Mouse (Mus musculus): ENCODE measurements around the gene Gm49342. TPM values are rescaled to one million over a fixed set of nuclear protein-coding genes. Genes with fewer than 3 reads are reported as not detected.

Gene Gm49342
- total RNA-seq, 1 experiment from 2014 or later, result 69.8 TPM

- ATAC-seq (replicated peaks in 1 of 2; ENCODE audit: insufficient read depth in 1 of 2, low FRiP score in 2 of 2, low TSS enrichment in 1 of 2, low read depth in 1 of 2, poor library complexity in 2 of 2, severe bottlenecking in 2 of 2), result no peak
Measured at GRCm38 (mm10) chr14:51009572-51009971, 65.3 kb downstream of the Gm49342 start.

Other genes starting within 250 kb of the Gm49342 start
- not detected in 2 replicates for gene Olfr748, start 237.1 kb upstream of the Gm49342 start, total RNA-seq (2017)
- not detected in 2 replicates for gene Olfr749, start 199.4 kb upstream of the Gm49342 start, total RNA-seq (2017)
- 38.0 and 55.2 TPM in 2 replicates for gene Ttc5, start 159.0 kb upstream of the Gm49342 start, total RNA-seq (2017)
- not detected in 2 replicates for gene Ccnb1ip1, start 136.8 kb upstream of the Gm49342 start, total RNA-seq (2017)
- gene Parp2, start 136.7 kb upstream of the Gm49342 start, total RNA-seq (2017), result 91.4 and 97.5 TPM in 2 replicates
- 6.6 and 24.2 TPM in 2 replicates for gene Tep1, start 74.0 kb upstream of the Gm49342 start, total RNA-seq (2017)
- not detected in 2 replicates for gene Klhl33, start 47.0 kb upstream of the Gm49342 start, total RNA-seq (2017)
- 106 and 113 TPM in 2 replicates for gene Osgep, start 19.6 kb upstream of the Gm49342 start, total RNA-seq (2017)
- gene Apex1, start 19.5 kb upstream of the Gm49342 start, total RNA-seq (2017), result 136 and 150 TPM in 2 replicates
- gene Pip4p1, start 13.7 kb upstream of the Gm49342 start, total RNA-seq (2017), result 9.0 and 15.9 TPM in 2 replicates
- gene Pnp, start 13.4 kb upstream of the Gm49342 start, total RNA-seq (2017), result 101 and 172 TPM in 2 replicates
- 3.5 and 4.7 TPM in 2 replicates for gene Pnp2, start 11.5 kb downstream of the Gm49342 start, total RNA-seq (2017)
- not detected in 2 replicates for gene Rnase10, start 63.2 kb downstream of the Gm49342 start, total RNA-seq (2017)
- gene Rnase9, start 97.4 kb downstream of the Gm49342 start, total RNA-seq (2017), result not detected in 2 replicates
- not detected in 2 replicates for gene Rnase11, start 105.6 kb downstream of the Gm49342 start, total RNA-seq (2017)
- gene Rnase12, start 113.1 kb downstream of the Gm49342 start, total RNA-seq (2017), result 5.3 TPM in 1 of 2 replicates, not detected in the other
- gene Olfr750, start 129.9 kb downstream of the Gm49342 start, total RNA-seq (2017), result not detected in 2 replicates
- gene Rnase4, start 146.6 kb downstream of the Gm49342 start, total RNA-seq (2017), result 3.3 and 6.2 TPM in 2 replicates
- gene Ang, start 146.6 kb downstream of the Gm49342 start, total RNA-seq (2017), result 5.9 TPM in 1 of 2 replicates, not detected in the other
- not detected in 2 replicates for gene Eddm3b, start 169.9 kb downstream of the Gm49342 start, total RNA-seq (2017)
- 66.9 and 80.2 TPM in 2 replicates for gene Rnase6, start 179.4 kb downstream of the Gm49342 start, total RNA-seq (2017)
- gene Rnase1, start 202.3 kb downstream of the Gm49342 start, total RNA-seq (2017), result not detected in 2 replicates
- gene Rnase2b, start 217.7 kb downstream of the Gm49342 start, total RNA-seq (2017), result not detected in 2 replicates

All from hematopoietic stem cell, adult 5-6 weeks (primary cell).